Mouse (Mus musculus): ENCODE measurements at regions not wholly inside any gene's neighbourhood (a gene's known extent, or its start where the extent isn't known, plus 50 kb on each side); places are given as distances from the start of the nearest gene placed in this dataset.
"Not testable (repeated sequence)": the region's sequence is repeated elsewhere in the genome, so short reads cannot be mapped to it uniquely, and the experiment has no call there.

- no peak for DNase-seq
These were observed 259.0 kb downstream of the Nek10 start for GRCm38 (mm10) chr14:15061966-15062860.

GRCm38 (mm10) chr14:15062861-15063418, 259.7 kb downstream of the Nek10 start:
- DNase-seq: no peak

GRCm38 (mm10) chr14:15064991-15065525, 261.8 kb downstream of the Nek10 start:
- DNase-seq: peak; percentile 4

DNA sequence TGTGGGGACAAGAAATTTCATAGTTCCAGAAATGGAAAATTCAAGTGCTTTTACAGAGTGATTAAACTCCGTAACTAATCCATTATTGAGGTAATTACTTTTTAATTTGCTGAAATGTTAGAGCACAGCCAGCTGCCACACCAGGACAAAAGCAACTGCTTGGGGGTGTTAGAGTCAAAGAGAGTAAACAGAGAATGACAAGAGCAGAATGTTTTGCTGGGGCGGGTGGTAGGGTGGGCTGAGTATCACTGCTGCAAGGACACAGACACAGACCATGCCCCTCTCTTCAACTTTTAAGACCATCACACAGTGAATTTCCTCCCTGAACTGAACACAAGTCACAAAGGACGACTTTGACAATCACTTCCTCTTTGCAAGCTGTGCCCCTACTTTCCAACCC, 272.7 kb downstream of the Nek10 start:
- no peak for DNase-seq

GRCm38 (mm10) chr14:15082889-15083288, 279.7 kb downstream of the Nek10 start:
- DNase-seq: no peak

DNA sequence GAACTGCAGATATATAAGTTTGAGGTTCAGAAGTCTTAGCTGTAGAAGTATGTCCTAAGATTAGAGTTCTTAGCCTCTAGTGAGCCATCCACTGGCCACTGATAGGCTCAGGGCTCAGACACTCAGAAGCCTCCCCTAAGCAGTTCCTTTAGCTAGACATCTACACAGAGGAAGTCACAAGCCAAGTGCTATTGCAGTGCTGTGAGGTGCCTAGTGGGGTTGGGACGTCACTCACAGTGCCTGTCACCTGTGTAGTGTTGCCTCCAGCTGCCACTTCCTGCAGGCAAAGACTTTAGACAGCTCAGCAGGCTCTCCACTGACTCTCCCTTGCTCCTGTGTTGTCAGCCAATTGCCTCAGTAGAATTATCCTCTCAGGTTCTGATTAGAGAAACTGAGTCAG, 280.6 kb downstream of the Nek10 start:
- DNase-seq: no peak

GRCm38 (mm10) chr14:15087061-15087460, 283.8 kb downstream of the Nek10 start:
- no peak for DNase-seq

- no peak for DNase-seq
These were observed 293.6 kb downstream of the Nek10 start for GRCm38 (mm10) chr14:15096865-15097264.

GRCm38 (mm10) chr14:15099909-15100308, 296.7 kb downstream of the Nek10 start:
- DNase-seq: no peak

- no peak for DNase-seq
These were observed 304.6 kb downstream of the Nek10 start for GRCm38 (mm10) chr14:15107795-15108321.

DNA sequence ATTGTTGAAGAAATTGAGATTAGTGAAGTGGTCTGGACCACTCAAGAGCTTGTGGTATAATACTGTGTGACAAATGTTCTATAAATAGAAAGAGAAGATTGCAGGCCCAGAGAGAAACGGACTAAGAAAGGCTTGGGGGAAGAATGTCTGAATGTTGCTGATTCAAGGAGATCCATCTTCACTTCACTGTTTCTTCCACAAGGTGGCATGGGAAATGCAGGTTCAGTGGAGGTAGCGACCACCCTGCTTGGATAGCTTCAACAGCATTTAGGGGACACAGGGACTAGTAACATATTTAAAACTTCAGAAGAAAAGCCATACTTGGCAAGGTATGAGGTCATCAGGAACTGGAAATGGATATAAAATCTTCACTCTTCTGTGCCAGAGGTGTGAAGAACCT, 316.5 kb downstream of the Nek10 start:
- no peak for DNase-seq

GRCm38 (mm10) chr14:15128157-15128556, 310.6 kb downstream of the Lrrc3b start:
- no peak for DNase-seq

- DNase-seq: not testable (repeated sequence)
These were observed 297.9 kb downstream of the Lrrc3b start for GRCm38 (mm10) chr14:15140871-15141270.

DNA sequence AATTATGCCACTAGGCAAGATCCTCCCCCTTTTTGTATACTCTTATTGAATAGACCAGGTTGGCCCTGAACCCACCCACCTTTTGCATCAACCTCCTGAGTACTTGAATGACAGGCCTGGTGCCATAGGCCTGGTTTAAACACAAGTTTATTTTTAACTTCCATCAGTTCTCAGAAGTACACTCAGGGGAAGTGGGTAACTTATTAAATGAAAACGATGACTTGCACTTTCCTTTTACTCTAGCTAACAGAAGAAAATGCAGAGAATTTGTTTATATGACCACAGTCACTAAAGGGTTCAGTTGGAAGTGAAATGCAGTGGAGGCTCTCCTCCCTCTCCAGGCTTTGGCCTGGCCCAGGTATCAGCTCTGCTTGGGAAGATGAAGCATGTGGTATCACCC, 295.9 kb downstream of the Lrrc3b start:
- DNase-seq: no peak

GRCm38 (mm10) chr14:15148516-15148915, 290.3 kb downstream of the Lrrc3b start:
- no peak for DNase-seq
